Comparison of ENCODE assay signal across 12 mouse cellular contexts in the genomic region with DNA sequence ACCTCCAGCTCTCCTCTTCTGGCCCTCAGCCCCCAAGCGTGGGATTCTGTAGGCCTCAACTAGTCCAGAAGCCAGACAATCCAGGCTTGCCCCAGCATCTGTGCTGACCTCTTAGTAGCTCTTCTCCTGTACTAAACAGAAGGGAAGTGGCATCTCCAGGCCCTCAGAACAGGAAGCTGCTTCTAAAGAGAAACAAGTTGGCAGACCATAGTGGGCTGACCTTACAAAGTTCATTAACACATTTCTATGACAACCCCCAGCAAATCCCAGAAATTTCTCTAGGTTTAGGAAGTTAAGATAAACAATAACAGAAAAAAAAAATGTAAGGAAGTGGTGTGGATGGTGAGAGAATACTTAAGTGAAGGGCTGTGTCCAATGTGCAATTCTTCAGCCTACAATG. TPM values are rescaled to one million over a fixed set of nuclear protein-coding genes. Genes with fewer than 3 reads are reported as not detected.
A peak's percentile ranks its signal among the peaks of the same experiment; 100 is the strongest.
DNase-seq lines count a peak whose midpoint lies in the region; ATAC-seq and TF ChIP-seq lines count a peak whose summit lies in the region.
"Had no signal": no experiment of that assay in that cellular context is flagged by ENCODE, and none has a peak within 500 bp of the region (broad histone marks: within the 10 kb centered on the region; RNA-seq: fewer than 3 reads in every experiment).

No protein-coding gene starts in this region.

- no peaks in the 10 kb centered on the region for H3K36me3 ChIP-seq in heart, embryonic 11.5 days (ENCODE audit: control insufficient read depth, insufficient read depth, low read length)
- peaks cover 0 to 33% of the 10 kb centered on the region in 2 experiments for H3K36me3 ChIP-seq in CH12.LX (replicated peaks in 1 of 2; ENCODE audit: control insufficient read depth in 1 of 2, insufficient read depth in 1 of 2, low read length in 1 of 2)
- peaks cover 3% of the 10 kb centered on the region; the same call in 1 of the 2 replicates for H3K36me3 ChIP-seq in heart, postnatal 0 days (replicated peaks; ENCODE audit: control insufficient read depth, insufficient read depth, low read length)

- peak overlapping the region; percentile 83 for H3K4me2 ChIP-seq in heart, embryonic 11.5 days
- H3K4me2 ChIP-seq in CH12.LX (ENCODE audit: insufficient read depth, low read depth, poor library complexity, severe bottlenecking) = peak overlapping the region; percentile 52
- peak overlapping the region; percentile 84 for H3K4me2 ChIP-seq in heart, postnatal 0 days (ENCODE audit: low read depth, low read length)

- 0 out of 2 replicates have a peak overlapping the region, but pooled peaks have one; percentile 22 for H3K9ac ChIP-seq in heart, embryonic 11.5 days (ENCODE audit: low read depth, low read length)
- H3K9ac ChIP-seq in CH12.LX (ENCODE audit: insufficient read depth, low read depth) = peak overlapping the region; percentile 84; the same call in 1 of the 2 replicates
- H3K9ac ChIP-seq in heart, postnatal 0 days (replicated peaks; ENCODE audit: low read depth, low read length) = peak overlapping the region; percentile 96; the same call in 1 of the 2 replicates

- TF ChIP-seq RAD21 in CH12.LX (IDR thresholded peaks at IDR 0.05; ENCODE audit: low read depth, low read length) = no peak

- 80% methylated on average over 1 of the region's 1 CpGs for WGBS in heart, embryonic 11.5 days (ENCODE audit: insufficient replicate concordance)
- WGBS in heart, postnatal 0 days = 68% methylated on average over 1 of the region's 1 CpGs

- dilution Hi-C loops in CH12.LX (cut with MboI; ENCODE audit: extremely low pct_ligation_motif_present, extremely low pct_unique_long_range_greater_than_20kb, low sequenced_read_pairs) = no loop called here

- H3K4me1 ChIP-seq in heart, embryonic 11.5 days (ENCODE audit: control insufficient read depth, insufficient read depth, low read length) = peaks cover 28% of the 10 kb centered on the region
- H3K4me1 ChIP-seq in CH12.LX (ENCODE audit: control insufficient read depth in 1 of 2, insufficient read depth in 2 of 2) = peaks cover 5 to 53% of the 10 kb centered on the region in 2 experiments; a peak in 3 of 4 replicates
- H3K4me1 ChIP-seq in heart, postnatal 0 days (ENCODE audit: control insufficient read depth, insufficient read depth) = peaks cover 51% of the 10 kb centered on the region

- no peak for TF ChIP-seq EP300 in CH12.LX (IDR thresholded peaks at IDR 0.05; ENCODE audit: low read length)
- no peak for TF ChIP-seq EP300 in heart, postnatal 0 days (IDR thresholded peaks at IDR 0.05; ENCODE audit: low read depth)

- ATAC-seq in heart, embryonic 11.5 days (replicated peaks; ENCODE audit: insufficient number of reproducible peaks, low FRiP score, low TSS enrichment) = no peak
- no peak for ATAC-seq in heart, postnatal 0 days (ENCODE audit: insufficient read depth, low read depth)

- TF ChIP-seq POLR2A in CH12.LX (IDR thresholded peaks at IDR 0.05; ENCODE audit: low read depth, low read length) = no peak

- no peak overlapping the region for H3K27ac ChIP-seq in heart, embryonic 11.5 days (ENCODE audit: low read depth, low read length)
- no peak overlapping the region for H3K27ac ChIP-seq in CH12.LX (ENCODE audit: insufficient read depth, low read depth)
- H3K27ac ChIP-seq in heart, postnatal 0 days (ENCODE audit: low read depth) = peak overlapping the region; percentile 95
- H3K27ac ChIP-seq in left cerebral cortex, adult 2 months = no peak overlapping the region

- intact Hi-C loops in heart, postnatal 14 days (cut with DNase I) = loop anchor here (2.0 to 5.0 kb wide), 2 partner anchors 142 to 208 kb away; no protein-coding TSS in a partner anchor
- intact Hi-C loops in left cerebral cortex, adult 2 months (cut with DNase I) = loop anchor here (5.0 kb wide), 1 partner anchor 208 kb away; no protein-coding TSS in a partner anchor

- H3K27me3 ChIP-seq in heart, embryonic 11.5 days (ENCODE audit: control insufficient read depth, insufficient read depth, low read length) = no peaks in the 10 kb centered on the region
- H3K27me3 ChIP-seq in CH12.LX (replicated peaks) = peaks cover 2% of the 10 kb centered on the region
- H3K27me3 ChIP-seq in heart, postnatal 0 days (ENCODE audit: control insufficient read depth, insufficient read depth, low read length) = no peaks in the 10 kb centered on the region

- H3K9me3 ChIP-seq in heart, embryonic 11.5 days (replicated peaks; ENCODE audit: control insufficient read depth, low read length) = no peaks in the 10 kb centered on the region
- H3K9me3 ChIP-seq in CH12.LX (replicated peaks; ENCODE audit: low read length) = no peaks in the 10 kb centered on the region
- no peaks in the 10 kb centered on the region for H3K9me3 ChIP-seq in heart, postnatal 0 days (replicated peaks; ENCODE audit: control insufficient read depth, low read length)
- H3K9me3 ChIP-seq: G1E had no signal

- in situ Hi-C loops in CH12.LX (cut with MboI; ENCODE audit: low pct_ligation_motif_present, low pct_unique_long_range_greater_than_20kb, low sequenced_read_pairs) = loop anchor here (10.0 kb wide), 1 partner anchor 206 kb away; no protein-coding TSS in a partner anchor

- peaks cover 26% of the 10 kb centered on the region for H3K79me2 ChIP-seq in CH12.LX (replicated peaks; ENCODE audit: control insufficient read depth, extremely low read depth, insufficient read depth, poor library complexity, severe bottlenecking)

- DNase-seq in heart, postnatal 14 days = no peak
- no peak for DNase-seq in CH12.LX (ENCODE audit: extremely low read depth)
- DNase-seq in heart, postnatal 0 days (ENCODE audit: low spot score) = no peak
- DNase-seq in lung, postnatal 25 days (ENCODE audit: low spot score) = peak; percentile 32
- DNase-seq in left cerebral cortex, adult 2 months (ENCODE audit: extremely low spot score in 1 of 2, low spot score in 2 of 2) = no peak
- DNase-seq in cerebellum, adult 9-10 months = no peak
- DNase-seq in layer of hippocampus, postnatal 25 days (ENCODE audit: extremely low spot score in 1 of 2, low spot score in 1 of 2) = no peak
- DNase-seq: right cerebral cortex, postnatal 25 days had no signal

- no peak for TF ChIP-seq CTCF in CH12.LX (conservative IDR thresholded peaks at IDR 0.05 in 1 of 2, IDR thresholded peaks at IDR 0.05 in 1 of 2; ENCODE audit: low read depth in 2 of 2, low read length in 2 of 2)
- TF ChIP-seq CTCF in heart, postnatal 0 days (IDR thresholded peaks at IDR 0.05; ENCODE audit: low read depth) = no peak
- TF ChIP-seq CTCF in left cerebral cortex, adult 2 months (IDR thresholded peaks at IDR 0.05) = no peak

- peak overlapping the region; percentile 94 for H3K4me3 ChIP-seq in heart, embryonic 11.5 days (ENCODE audit: low read depth, low read length)
- H3K4me3 ChIP-seq in CH12.LX (replicated peaks in 1 of 3; ENCODE audit: low read depth in 2 of 3, low read length in 2 of 3, poor library complexity in 1 of 3) = peak overlapping the region in 2 of 3 experiments; percentile 64 to 85
- H3K4me3 ChIP-seq in heart, postnatal 0 days (ENCODE audit: low read depth, low read length) = peak overlapping the region; percentile 78; the same call in 1 of the 2 replicates
- no peak overlapping the region; the same call in 1 of the 2 replicates for H3K4me3 ChIP-seq in left cerebral cortex, adult 2 months

TF ChIP-seq in CH12.LX, 34 proteins besides CTCF, POLR2A, EP300 and RAD21:
- TF ChIP-seq MAX (IDR thresholded peaks at IDR 0.05; ENCODE audit: low read length) (no peak), ZMIZ1 (IDR thresholded peaks at IDR 0.05; ENCODE audit: low read depth, low read length) (no peak), NELFE (IDR thresholded peaks at IDR 0.05; ENCODE audit: low read depth, low read length) (no peak), CHD1 (IDR thresholded peaks at IDR 0.05; ENCODE audit: low read depth, low read length) (no peak), NRF1 (IDR thresholded peaks at IDR 0.05; ENCODE audit: low read depth, low read length) (no peak), KAT2A (IDR thresholded peaks at IDR 0.05; ENCODE audit: insufficient replicate concordance, low read length) (no peak), USF1 (IDR thresholded peaks at IDR 0.05; ENCODE audit: low read depth, low read length) (no peak), TCF12 (IDR thresholded peaks at IDR 0.05; ENCODE audit: low read depth, low read length) (no peak), RCOR1 (conservative IDR thresholded peaks at IDR 0.05; ENCODE audit: low read depth, low read length) (no peak), BHLHE40 (IDR thresholded peaks at IDR 0.05; ENCODE audit: low read depth, low read length) (no peak), ELF1 (IDR thresholded peaks at IDR 0.05; ENCODE audit: low read depth, low read length) (no peak), UBTF (IDR thresholded peaks at IDR 0.05; ENCODE audit: low read depth, low read length) (no peak), MAZ (IDR thresholded peaks at IDR 0.05; ENCODE audit: low read depth, low read length) (no peak), HCFC1 (IDR thresholded peaks at IDR 0.05; ENCODE audit: low read depth, low read length) (no peak), PAX5 (IDR thresholded peaks at IDR 0.05; ENCODE audit: low read length) (no peak), USF2 (conservative IDR thresholded peaks at IDR 0.05; ENCODE audit: low read depth, low read length) (no peak)

RNA-seq across cellular contexts. Expression of a gene that starts 2.0 kb away (rescaled TPM):
- polyA plus RNA-seq in heart, embryonic 11.5 days (2014; fragmentation: Nextera tagmentation; extraction: Ambion mirVana) = 56.4 and 64.8 TPM in 2 replicates
- total RNA-seq in heart, postnatal 14 days (2021) = 100 to 1,000 TPM; 117 to 125 TPM
- total RNA-seq in CH12.LX (2012; rRNA removed) (49.3 and 58.2 TPM in 2 replicates), CH12.LX (2014; rRNA removed) (41.4 and 42.4 TPM in 2 replicates)
- 127 and 153 TPM in 2 replicates for polyA plus RNA-seq in CH12.LX (2012; ENCODE audit: insufficient read length, low read depth)
- total RNA-seq in heart, postnatal 0 days (2014; rRNA removed; ENCODE audit: low replicate concordance) = 29.5 and 53.0 TPM in 2 replicates
- 47.5 and 49.3 TPM in 2 replicates for polyA plus RNA-seq in heart, postnatal 0 days (2015; fragmentation: Nextera tagmentation; extraction: Ambion mirVana)
- 10 to 100 TPM; 61.2 to 65.6 TPM for total RNA-seq in left cerebral cortex, adult 2 months (2021)
- 10 to 100 TPM; 61.6 to 72.9 TPM for total RNA-seq in layer of hippocampus, postnatal 25 days (2021)

RNA-seq across cellular contexts. Expression of a gene that starts 23.8 kb away (rescaled TPM):
- polyA plus RNA-seq in heart, embryonic 11.5 days (2014; fragmentation: Nextera tagmentation; extraction: Ambion mirVana) = not detected in 2 replicates
- total RNA-seq in heart, postnatal 14 days (2021) = not detected
- total RNA-seq in CH12.LX (2012; rRNA removed) (not detected in 2 replicates), CH12.LX (2014; rRNA removed) (not detected in 2 replicates)
- polyA plus RNA-seq in CH12.LX (2012; ENCODE audit: insufficient read length, low read depth) = not detected in 2 replicates
- not detected in 2 replicates for total RNA-seq in heart, postnatal 0 days (2014; rRNA removed; ENCODE audit: low replicate concordance)
- not detected in 2 replicates for polyA plus RNA-seq in heart, postnatal 0 days (2015; fragmentation: Nextera tagmentation; extraction: Ambion mirVana)
- not detected for total RNA-seq in left cerebral cortex, adult 2 months (2021)
- not detected for total RNA-seq in layer of hippocampus, postnatal 25 days (2021)
- total RNA-seq: G1E had no signal
- polyA plus RNA-seq: cerebellum, adult 2 months; G1E; large intestine, adult 2 months had no signal

Comparison
In these comparisons a context has a peak if more than half of its experiments do, and no peak if none do; other contexts are left out.
1. H3K9ac ChIP-seq: peak in every context shown above with its lines; median percentile 96 in heart, postnatal 0 days; 84 in CH12.LX; 22 in heart, embryonic 11.5 days.